Mouse (Mus musculus): Measurements from ENCODE around the gene Sdk1. TPM values are rescaled to one million over a fixed set of nuclear protein-coding genes. Genes with fewer than 3 reads are reported as not detected.

Sdk1 gene
- polyA plus RNA-seq, 1 experiment from 2014 or later = 1.1 TPM

- Histone ChIP-seq H3K9me3 (replicated peaks; ENCODE audit: control insufficient read depth, low read length) (no peaks in the 10 kb centered on the region), H3K4me3 (ENCODE audit: low read depth, low read length) (no peak overlapping the region), H3K36me3 (ENCODE audit: control insufficient read depth, insufficient read depth, low read length) (no peaks in the 10 kb centered on the region), H3K4me1 (ENCODE audit: control insufficient read depth, insufficient read depth, low read length) (no peaks in the 10 kb centered on the region), H3K4me2 (ENCODE audit: low read length) (no peak overlapping the region), H3K27me3 (replicated peaks; ENCODE audit: control insufficient read depth, insufficient read depth, low read length) (no peaks in the 10 kb centered on the region), H3K9ac (ENCODE audit: low read length) (no peak overlapping the region), H3K27ac (ENCODE audit: low read depth, low read length) (no peak overlapping the region)
- DNase-seq (ENCODE audit: low spot score) (no peak), ATAC-seq (no peak)
- 96% methylated on average over 3 of the region's 3 CpGs for WGBS
Measured at GRCm38 (mm10) chr5:142080661-142081060, 839.4 kb downstream of the Sdk1 start.

GRCm38 (mm10) chr5:142081076-142081475 lies 839.8 kb downstream of the Sdk1 start:
- H3K9ac ChIP-seq (ENCODE audit: low read length) = no peak overlapping the region
- 95% methylated on average over 3 of the region's 3 CpGs for WGBS
- H3K9me3 ChIP-seq (replicated peaks; ENCODE audit: control insufficient read depth, low read length) = no peaks in the 10 kb centered on the region
- no peaks in the 10 kb centered on the region for H3K4me1 ChIP-seq (ENCODE audit: control insufficient read depth, insufficient read depth, low read length)
- DNase-seq (ENCODE audit: low spot score) = no peak
- H3K27me3 ChIP-seq (replicated peaks; ENCODE audit: control insufficient read depth, insufficient read depth, low read length) = no peaks in the 10 kb centered on the region
- no peaks in the 10 kb centered on the region for H3K36me3 ChIP-seq (ENCODE audit: control insufficient read depth, insufficient read depth, low read length)
- ATAC-seq = no peak
- no peak overlapping the region for H3K27ac ChIP-seq (ENCODE audit: low read depth, low read length)
- H3K4me3 ChIP-seq (ENCODE audit: low read depth, low read length) = no peak overlapping the region
- H3K4me2 ChIP-seq (ENCODE audit: low read length) = no peak overlapping the region

DNA sequence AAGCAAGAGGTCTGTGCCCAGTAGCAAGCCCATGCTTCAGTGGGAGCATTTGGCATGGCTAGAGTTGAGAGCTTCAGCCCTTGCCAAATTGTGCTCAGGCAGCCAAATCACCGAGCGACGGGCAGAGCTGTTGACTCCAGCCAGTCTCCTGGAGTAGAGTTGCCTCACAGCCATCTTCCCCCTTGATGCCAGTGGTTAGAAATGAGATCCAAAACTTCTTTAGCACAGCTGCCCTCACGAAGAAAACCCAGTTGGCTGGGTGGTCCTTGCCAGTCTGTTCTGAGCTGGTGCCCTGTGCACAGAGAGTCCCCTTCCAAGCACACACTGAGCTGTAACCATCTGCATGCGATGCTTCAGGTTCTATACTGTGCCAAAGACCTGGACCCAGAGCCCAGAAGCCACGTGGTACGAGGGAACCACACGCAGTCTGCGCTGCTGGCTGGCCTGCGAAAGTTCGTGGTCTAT lies 855.1 kb downstream of the Sdk1 start:
- WGBS = 87% methylated on average over 11 of the region's 11 CpGs
- Histone ChIP-seq H3K9me3 (replicated peaks; ENCODE audit: control insufficient read depth, low read length) (no peaks in the 10 kb centered on the region), H3K4me3 (ENCODE audit: low read depth, low read length) (no peak overlapping the region), H3K27ac (ENCODE audit: low read depth, low read length) (no peak overlapping the region), H3K4me2 (ENCODE audit: low read length) (no peak overlapping the region), H3K27me3 (replicated peaks; ENCODE audit: control insufficient read depth, insufficient read depth, low read length) (no peaks in the 10 kb centered on the region), H3K4me1 (ENCODE audit: control insufficient read depth, insufficient read depth, low read length) (no peaks in the 10 kb centered on the region), H3K36me3 (ENCODE audit: control insufficient read depth, insufficient read depth, low read length) (no peaks in the 10 kb centered on the region), H3K9ac (ENCODE audit: low read length) (no peak overlapping the region)
- ATAC-seq (no peak), DNase-seq (ENCODE audit: low spot score) (peak; percentile 11)

DNA sequence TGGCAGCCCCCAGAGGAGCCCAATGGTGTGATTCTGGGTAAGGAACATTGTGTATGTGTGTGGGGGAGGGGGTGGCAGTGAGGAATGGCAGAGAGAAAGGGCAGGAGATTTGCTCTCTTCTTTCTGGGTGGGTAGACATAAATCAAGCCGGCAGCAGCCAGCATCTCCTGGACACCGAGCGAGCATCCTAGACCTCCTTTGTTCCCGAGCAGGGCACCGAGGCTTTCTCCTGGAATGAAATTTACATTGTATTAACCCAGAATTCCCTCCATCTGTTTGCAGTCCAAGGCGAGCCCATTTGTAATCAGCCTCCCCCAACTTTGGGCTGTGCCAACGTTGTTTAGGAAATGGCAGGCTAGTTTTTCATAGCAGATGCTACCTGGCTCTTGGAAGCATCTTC lies 858.9 kb downstream of the Sdk1 start:
- WGBS = 58% methylated on average over 6 of the region's 7 CpGs
- no peak overlapping the region for H3K27ac ChIP-seq (ENCODE audit: low read depth, low read length)
- ATAC-seq = no peak

DNA sequence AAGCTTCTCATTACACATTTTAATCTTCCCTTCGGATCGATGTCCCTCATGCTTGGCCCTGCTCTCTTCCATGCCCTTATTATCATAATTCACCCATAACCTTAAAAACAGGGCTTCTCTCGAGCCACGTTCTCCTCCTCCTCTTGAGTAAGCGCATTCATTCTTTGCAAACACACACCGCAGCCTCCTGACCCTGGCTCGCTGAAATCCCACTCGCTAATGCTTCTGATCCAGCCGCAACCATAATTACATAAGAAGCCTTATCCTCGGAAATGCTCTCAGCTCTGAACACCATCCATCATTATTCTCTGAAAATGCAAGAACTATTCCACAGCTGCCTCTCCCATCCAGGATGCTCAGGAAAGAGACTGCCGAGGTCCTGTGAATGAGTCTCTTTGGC lies 866.1 kb downstream of the Sdk1 start:
- Histone ChIP-seq H3K36me3 (ENCODE audit: control insufficient read depth, insufficient read depth, low read length) (no peaks in the 10 kb centered on the region), H3K4me3 (ENCODE audit: low read depth, low read length) (no peak overlapping the region), H3K4me2 (ENCODE audit: low read length) (no peak overlapping the region), H3K27ac (ENCODE audit: low read depth, low read length) (peak overlapping the region; percentile 17; the same call in 1 of the 2 replicates), H3K27me3 (replicated peaks; ENCODE audit: control insufficient read depth, insufficient read depth, low read length) (no peaks in the 10 kb centered on the region), H3K9ac (ENCODE audit: low read length) (no peak overlapping the region), H3K9me3 (replicated peaks; ENCODE audit: control insufficient read depth, low read length) (0 out of 2 replicates have a peak, but pooled peaks cover 2% of the 10 kb centered on the region), H3K4me1 (ENCODE audit: control insufficient read depth, insufficient read depth, low read length) (no peaks in the 10 kb centered on the region)
- 69% methylated on average over 11 of the region's 11 CpGs for WGBS
- no peak for ATAC-seq
- DNase-seq (ENCODE audit: low spot score) = peak; percentile 39

More for the DNA sequence above, 858.9 kb downstream of the Sdk1 start:
- Histone ChIP-seq H3K4me3 (ENCODE audit: low read depth, low read length) (no peak overlapping the region), H3K4me2 (ENCODE audit: low read length) (no peak overlapping the region), H3K4me1 (ENCODE audit: control insufficient read depth, insufficient read depth, low read length) (no peaks in the 10 kb centered on the region), H3K9me3 (replicated peaks; ENCODE audit: control insufficient read depth, low read length) (no peaks in the 10 kb centered on the region), H3K36me3 (ENCODE audit: control insufficient read depth, insufficient read depth, low read length) (no peaks in the 10 kb centered on the region), H3K9ac (ENCODE audit: low read length) (no peak overlapping the region), H3K27me3 (replicated peaks; ENCODE audit: control insufficient read depth, insufficient read depth, low read length) (no peaks in the 10 kb centered on the region)
- peak; percentile 39 for DNase-seq (ENCODE audit: low spot score)

DNA sequence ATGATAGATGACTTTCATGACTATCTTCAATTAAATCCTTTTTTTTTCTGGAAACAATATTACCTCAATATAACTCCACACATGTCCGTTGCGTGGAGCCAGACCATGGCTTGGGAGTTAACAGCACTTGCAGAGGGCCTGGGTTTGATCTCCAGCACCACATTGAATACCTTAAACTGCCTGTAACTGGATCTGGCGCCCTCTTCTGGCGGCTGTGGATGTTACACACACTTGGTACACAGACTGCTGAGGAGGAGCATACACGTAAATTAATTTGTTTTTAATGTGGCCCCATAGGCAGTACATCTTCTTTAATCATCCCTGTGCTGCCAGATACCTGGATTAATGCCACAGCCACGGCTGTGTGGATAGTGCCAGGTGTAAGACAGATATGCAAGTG lies 870.7 kb downstream of the Sdk1 start:
- Histone ChIP-seq H3K36me3 (ENCODE audit: control insufficient read depth, insufficient read depth, low read length) (no peaks in the 10 kb centered on the region), H3K27ac (ENCODE audit: low read depth, low read length) (no peak overlapping the region), H3K9me3 (replicated peaks; ENCODE audit: control insufficient read depth, low read length) (0 out of 2 replicates have a peak, but pooled peaks cover 2% of the 10 kb centered on the region), H3K4me1 (ENCODE audit: control insufficient read depth, insufficient read depth, low read length) (peaks cover 2% of the 10 kb centered on the region; the same call in 1 of the 2 replicates), H3K4me2 (ENCODE audit: low read length) (no peak overlapping the region), H3K9ac (ENCODE audit: low read length) (no peak overlapping the region), H3K27me3 (replicated peaks; ENCODE audit: control insufficient read depth, insufficient read depth, low read length) (no peaks in the 10 kb centered on the region), H3K4me3 (ENCODE audit: low read depth, low read length) (no peak overlapping the region)
- WGBS = 89% methylated on average over 6 of the region's 6 CpGs
- DNase-seq (ENCODE audit: low spot score) (no peak), ATAC-seq (no peak)

GRCm38 (mm10) chr5:142113210-142114175 lies 872.2 kb downstream of the Sdk1 start:
- DNase-seq (ENCODE audit: low spot score) = peak; percentile 52
- Histone ChIP-seq H3K9me3 (replicated peaks; ENCODE audit: control insufficient read depth, low read length) (0 out of 2 replicates have a peak, but pooled peaks cover 2% of the 10 kb centered on the region), H3K36me3 (ENCODE audit: control insufficient read depth, insufficient read depth, low read length) (no peaks in the 10 kb centered on the region), H3K27me3 (replicated peaks; ENCODE audit: control insufficient read depth, insufficient read depth, low read length) (no peaks in the 10 kb centered on the region), H3K4me2 (ENCODE audit: low read length) (no peak overlapping the region), H3K27ac (ENCODE audit: low read depth, low read length) (no peak overlapping the region), H3K4me1 (ENCODE audit: control insufficient read depth, insufficient read depth, low read length) (peaks cover 2% of the 10 kb centered on the region; the same call in 1 of the 2 replicates), H3K9ac (ENCODE audit: low read length) (no peak overlapping the region), H3K4me3 (ENCODE audit: low read depth, low read length) (no peak overlapping the region)
- WGBS = 11% methylated on average over 18 of the region's 18 CpGs
- ATAC-seq = peak; percentile 37; the same call in 1 of the 2 replicates

- Histone ChIP-seq H3K27me3 (replicated peaks; ENCODE audit: control insufficient read depth, insufficient read depth, low read length) (no peaks in the 10 kb centered on the region), H3K4me1 (ENCODE audit: control insufficient read depth, insufficient read depth, low read length) (no peaks in the 10 kb centered on the region), H3K27ac (ENCODE audit: low read depth, low read length) (no peak overlapping the region), H3K9ac (ENCODE audit: low read length) (no peak overlapping the region), H3K36me3 (ENCODE audit: control insufficient read depth, insufficient read depth, low read length) (no peaks in the 10 kb centered on the region), H3K4me2 (ENCODE audit: low read length) (no peak overlapping the region), H3K9me3 (replicated peaks; ENCODE audit: control insufficient read depth, low read length) (no peaks in the 10 kb centered on the region), H3K4me3 (ENCODE audit: low read depth, low read length) (no peak overlapping the region)
- DNase-seq (ENCODE audit: low spot score) (no peak), ATAC-seq (no peak)
- 59% methylated on average over 4 of the region's 4 CpGs for WGBS
Measured at GRCm38 (mm10) chr5:142127779-142128178, 886.5 kb downstream of the Sdk1 start.

GRCm38 (mm10) chr5:142128181-142128611 lies 886.9 kb downstream of the Sdk1 start:
- Histone ChIP-seq H3K27me3 (replicated peaks; ENCODE audit: control insufficient read depth, insufficient read depth, low read length) (no peaks in the 10 kb centered on the region), H3K27ac (ENCODE audit: low read depth, low read length) (no peak overlapping the region), H3K36me3 (ENCODE audit: control insufficient read depth, insufficient read depth, low read length) (no peaks in the 10 kb centered on the region), H3K9ac (ENCODE audit: low read length) (no peak overlapping the region), H3K9me3 (replicated peaks; ENCODE audit: control insufficient read depth, low read length) (no peaks in the 10 kb centered on the region), H3K4me1 (ENCODE audit: control insufficient read depth, insufficient read depth, low read length) (no peaks in the 10 kb centered on the region), H3K4me2 (ENCODE audit: low read length) (no peak overlapping the region), H3K4me3 (ENCODE audit: low read depth, low read length) (no peak overlapping the region)
- 49% methylated on average over 5 of the region's 5 CpGs for WGBS
- DNase-seq (ENCODE audit: low spot score) (no peak), ATAC-seq (no peak)
